Mouse (Mus musculus) myocyte (in vitro differentiated cells): ENCODE results near the gene Efcab9. TPM values are rescaled to one million over a fixed set of nuclear protein-coding genes. Genes with fewer than 3 reads are reported as not detected.

Experiments
- H3K27me3 ChIP-seq: one replicate; pipeline ENCODE4 v1.6.1; 2011; ENCODE audit not compliant: control insufficient read depth, insufficient read depth, insufficient read length
- H3K36me3 ChIP-seq: one replicate; pipeline ENCODE4 v1.6.1; 2011; ENCODE audit not compliant: control insufficient read depth, insufficient read depth
- H3K4me2 ChIP-seq: one replicate; pipeline ENCODE4 v1.6.1; 2011; ENCODE audit warnings: low read depth, control low read depth
- H3K4me3 ChIP-seq: one replicate; pipeline ENCODE4 v1.5.1; 2011; ENCODE audit warnings: mild to moderate bottlenecking, control low read depth, moderate library complexity
- H3K79me2 ChIP-seq: one replicate; pipeline ENCODE4 v1.6.1; 2011; ENCODE audit not compliant: control insufficient read depth, insufficient read depth
- H3ac ChIP-seq: one replicate; pipeline ENCODE4 v1.6.1; 2011; ENCODE audit not compliant: control insufficient read depth, insufficient read length
- CEBPB ChIP-seq: IDR thresholded peaks from 2 replicates; pipeline ENCODE4 v1.6.1; 2011; ENCODE audit warnings: mild to moderate bottlenecking, moderate library complexity; ENCODE audit not compliant: poor library complexity, insufficient read depth, severe bottlenecking
- E2F4 ChIP-seq: IDR thresholded peaks from one replicate; pipeline ENCODE4 v1.6.1; 2011; ENCODE audit warnings: mild to moderate bottlenecking, control low read depth, moderate library complexity; ENCODE audit not compliant: insufficient read depth
- MAX ChIP-seq: IDR thresholded peaks from one replicate; pipeline ENCODE4 v1.6.1; 2011; ENCODE audit warnings: low read depth, mild to moderate bottlenecking, control low read depth
- MYOD1 ChIP-seq, 3 experiments: IDR thresholded peaks; one replicate each; pipeline ENCODE4 v1.6.1; 2011; ENCODE audit warnings: control low read depth in 2 of 3, low read depth in 2 of 3, mild to moderate bottlenecking in 2 of 3, moderate library complexity in 1 of 3; ENCODE audit not compliant: insufficient read length in 2 of 3, control insufficient read depth in 1 of 3
- MYOG ChIP-seq, 3 experiments: IDR thresholded peaks; one replicate each; pipeline ENCODE4 v1.6.1; 2011; ENCODE audit warnings: control low read depth in 2 of 3, low read depth in 2 of 3, mild to moderate bottlenecking in 2 of 3; ENCODE audit not compliant: insufficient read length in 2 of 3, control insufficient read depth in 1 of 3, insufficient read depth in 1 of 3
- POLR2A ChIP-seq: IDR thresholded peaks from one replicate; pipeline ENCODE4 v1.6.1; 2011; ENCODE audit warnings: low read depth, mild to moderate bottlenecking, control low read depth, moderate library complexity; ENCODE audit not compliant: insufficient read length
- POLR2AphosphoS2 ChIP-seq: IDR thresholded peaks from one replicate; pipeline ENCODE4 v1.6.1; 2011; ENCODE audit warnings: low read depth, control low read depth; ENCODE audit not compliant: insufficient read length
- REST ChIP-seq: IDR thresholded peaks from one replicate; pipeline ENCODE4 v1.6.1; 2011; ENCODE audit warnings: mild to moderate bottlenecking, control low read depth, moderate library complexity; ENCODE audit not compliant: insufficient read depth, insufficient read length
- SRF ChIP-seq: IDR thresholded peaks from one replicate; pipeline ENCODE4 v1.6.1; 2011; ENCODE audit warnings: low read depth; ENCODE audit not compliant: control insufficient read depth, insufficient read length
- TCF12 ChIP-seq: IDR thresholded peaks from one replicate; pipeline ENCODE4 v1.6.1; 2011; ENCODE audit warnings: mild to moderate bottlenecking, control low read depth; ENCODE audit not compliant: poor library complexity, insufficient read depth, severe bottlenecking
- TCF3 ChIP-seq: IDR thresholded peaks from one replicate; pipeline ENCODE4 v1.6.1; 2011; ENCODE audit warnings: low read depth, control low read depth; ENCODE audit not compliant: insufficient read length
- USF1 ChIP-seq: IDR thresholded peaks from one replicate; pipeline ENCODE4 v1.6.1; 2011; ENCODE audit warnings: low read depth, mild to moderate bottlenecking, control low read depth, moderate library complexity
- polyA plus RNA-seq: library from polyadenylated mRNA; unstranded; fragments of >200 nt; fragmentation: generic; extraction: Trizol; gene quantifications from one replicate; pipeline ENCODE4 v1.2.1, GENCODE M21; 2012; ENCODE audit warnings: missing spikeins

The Efcab9 gene
- polyA plus RNA-seq, 1 experiment = 0.08 TPM

DNA sequence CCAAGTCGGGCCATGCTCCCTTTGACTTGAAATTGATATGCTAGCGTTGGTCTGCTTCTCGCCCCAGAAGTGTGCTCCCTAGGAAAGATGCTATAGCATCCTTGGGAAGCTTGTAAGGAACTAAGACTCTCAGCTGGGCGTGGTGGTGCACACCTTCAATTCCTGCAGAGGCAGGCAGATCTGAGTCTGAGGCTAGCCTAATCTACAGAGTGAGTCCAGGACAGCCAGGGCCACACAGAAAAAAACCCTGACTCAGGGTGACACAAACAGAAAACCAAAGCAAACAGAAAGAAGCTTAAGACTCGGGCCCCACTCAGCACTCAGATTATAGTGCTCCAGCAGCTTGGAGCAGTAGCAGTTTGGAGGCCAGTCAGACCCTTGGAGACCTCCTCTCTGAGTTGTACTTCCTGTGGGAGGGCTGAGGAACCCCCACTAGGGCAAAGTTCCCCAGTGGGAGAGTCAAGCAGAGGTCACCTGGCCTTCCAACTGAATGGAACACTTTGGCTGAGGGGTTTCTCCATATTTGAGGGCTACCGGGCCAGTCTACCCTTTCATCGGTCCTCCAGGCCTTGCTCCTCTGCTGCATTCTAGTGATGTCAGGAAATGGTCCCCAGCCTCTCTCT is 2.7 kb upstream of the Efcab9 start:
- Histone ChIP-seq H3K4me2 (peak overlapping the region; percentile 91), H3K27me3 (no peaks in the 10 kb centered on the region), H3K36me3 (no peaks in the 10 kb centered on the region), H3K4me3 (peak overlapping the region; percentile 90), H3ac (peak overlapping the region; percentile 49), H3K79me2 (peaks cover 48% of the 10 kb centered on the region)
- TF ChIP-seq MAX = no peak
- no peak for TF ChIP-seq E2F4
- no peak for TF ChIP-seq CEBPB
- no peak for TF ChIP-seq MYOG (IDR thresholded peaks at IDR 0.05; ENCODE audit: control insufficient read depth in 1 of 3, insufficient read depth in 1 of 3, insufficient read length in 2 of 3, low read depth in 2 of 3)
- no peak for TF ChIP-seq POLR2A
- no peak for TF ChIP-seq MYOD1 (IDR thresholded peaks at IDR 0.05; ENCODE audit: control insufficient read depth in 1 of 3, insufficient read length in 2 of 3, low read depth in 2 of 3)
- no peak for TF ChIP-seq POLR2AphosphoS2
- TF ChIP-seq TCF3 = no peak
- no peak for TF ChIP-seq TCF12

DNA sequence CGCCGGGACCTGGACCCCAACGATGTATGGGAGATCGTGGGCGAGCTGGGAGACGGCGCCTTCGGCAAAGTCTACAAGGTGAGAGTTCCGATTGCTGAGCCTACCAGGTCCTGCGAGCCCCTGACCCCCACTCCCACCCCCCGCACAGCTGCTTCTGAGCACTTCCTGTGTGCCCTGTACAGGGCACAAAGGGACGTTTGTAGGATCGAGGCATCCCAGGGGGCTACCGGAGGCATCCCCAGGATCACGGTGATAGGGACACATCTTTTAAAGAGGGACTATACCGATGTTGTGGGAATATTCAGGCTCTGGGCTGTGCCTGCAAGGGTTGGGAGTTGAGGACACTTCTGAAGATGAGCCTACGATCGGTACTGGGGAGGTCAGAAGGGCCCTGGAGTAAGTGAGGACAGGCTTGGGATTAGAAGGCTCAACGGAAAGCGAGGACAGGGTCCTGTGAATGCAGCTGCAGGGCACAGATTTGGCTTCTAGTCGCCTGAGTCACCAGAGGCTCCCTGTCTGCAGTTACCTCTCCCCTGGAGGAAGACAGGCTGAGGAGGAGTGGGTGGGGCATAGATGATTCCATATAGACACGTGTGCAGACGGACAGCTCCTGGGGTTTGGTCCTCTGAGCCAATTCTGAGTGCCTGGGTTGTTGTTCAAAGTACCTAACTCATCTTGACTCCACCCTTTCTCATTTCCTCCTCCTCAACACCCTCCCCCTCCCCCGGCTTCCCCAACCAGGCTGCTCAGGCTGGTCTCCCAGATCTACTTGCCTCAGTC is 1.8 kb upstream of the Efcab9 start:
- peaks cover 46% of the 10 kb centered on the region for H3K79me2 ChIP-seq
- H3K27me3 ChIP-seq = no peaks in the 10 kb centered on the region
- H3K36me3 ChIP-seq = no peaks in the 10 kb centered on the region
- peak overlapping the region; percentile 49 for H3ac ChIP-seq
- no peak for TF ChIP-seq TCF12
- peak in 1 of 3 experiments; percentile 11 for TF ChIP-seq MYOG (IDR thresholded peaks at IDR 0.05; ENCODE audit: control insufficient read depth in 1 of 3, insufficient read depth in 1 of 3, insufficient read length in 2 of 3, low read depth in 2 of 3)
- TF ChIP-seq TCF3 = no peak
- peak; percentile 66 for TF ChIP-seq USF1
- no peak for TF ChIP-seq MYOD1 (IDR thresholded peaks at IDR 0.05; ENCODE audit: control insufficient read depth in 1 of 3, insufficient read length in 2 of 3, low read depth in 2 of 3)
- peak; percentile 39 for TF ChIP-seq POLR2A
- peak; percentile 40 for TF ChIP-seq POLR2AphosphoS2
- TF ChIP-seq REST = no peak
- TF ChIP-seq E2F4 = no peak
- peak overlapping the region; percentile 91 for H3K4me2 ChIP-seq
- H3K4me3 ChIP-seq = peak overlapping the region; percentile 90

DNA sequence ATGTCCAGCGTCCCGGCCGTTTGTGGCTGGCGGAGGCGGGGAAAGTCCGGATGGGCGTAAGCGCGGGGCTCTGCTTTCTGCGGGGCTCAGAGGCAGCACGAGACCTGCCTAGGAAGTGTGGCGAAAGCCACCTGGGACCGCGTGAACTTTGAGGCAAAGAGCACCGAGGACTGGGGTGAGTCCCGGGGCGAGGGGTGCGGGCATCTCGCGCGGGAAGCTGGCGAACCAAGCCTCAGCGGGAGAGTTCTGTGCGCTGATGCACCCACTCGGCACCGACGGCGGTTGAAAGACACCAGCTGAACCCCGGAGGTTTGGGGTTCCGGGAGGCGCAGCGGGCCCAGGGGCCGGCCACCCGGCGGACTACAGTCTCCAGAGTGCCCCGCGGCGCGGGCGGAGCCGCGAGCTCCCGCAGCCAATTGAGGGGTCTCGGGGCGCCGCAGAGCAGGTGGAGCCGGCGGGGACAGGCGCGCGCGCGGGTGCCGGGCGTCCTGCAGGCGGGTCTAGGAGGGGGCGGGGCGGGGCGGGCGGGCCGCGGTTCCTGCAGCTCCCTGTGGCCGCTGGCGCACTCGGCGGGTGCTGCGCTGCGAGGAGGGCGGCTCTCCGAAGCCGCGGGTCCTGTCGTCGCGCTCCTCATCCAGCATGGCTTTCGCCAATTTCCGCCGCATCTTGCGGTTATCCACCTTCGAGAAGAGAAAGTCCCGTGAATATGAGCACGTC is 1.0 kb upstream of the Efcab9 start, which contains the start of gene Stk10:
TSS of gene Stk10 (plus strand) at position 541 of the 717 bp plus-strand sequence.
- peak within 1 kb of the TSS; percentile 91 for H3K4me2 ChIP-seq
- no peaks in the 10 kb centered on the region for H3K36me3 ChIP-seq
- no peak for TF ChIP-seq TCF3
- peak; percentile 87 for TF ChIP-seq POLR2A
- peak in 1 of 3 experiments; percentile 38 for TF ChIP-seq MYOD1 (IDR thresholded peaks at IDR 0.05; ENCODE audit: control insufficient read depth in 1 of 3, insufficient read length in 2 of 3, low read depth in 2 of 3)
- no peak for TF ChIP-seq CEBPB
- no peak for TF ChIP-seq SRF
- no peak for TF ChIP-seq REST
- peak in 1 of 3 experiments; percentile 68 for TF ChIP-seq MYOG (IDR thresholded peaks at IDR 0.05; ENCODE audit: control insufficient read depth in 1 of 3, insufficient read depth in 1 of 3, insufficient read length in 2 of 3, low read depth in 2 of 3)
- no peak for TF ChIP-seq TCF12
- peak; percentile 93 for TF ChIP-seq POLR2AphosphoS2
- no peak for TF ChIP-seq USF1
- TF ChIP-seq MAX = no peak
- H3K79me2 ChIP-seq = peaks cover 39% of the 10 kb centered on the region
- peak within 1 kb of the TSS; percentile 90 for H3K4me3 ChIP-seq
- H3K27me3 ChIP-seq = no peaks in the 10 kb centered on the region
- peak within 1 kb of the TSS; percentile 49 for H3ac ChIP-seq

DNA sequence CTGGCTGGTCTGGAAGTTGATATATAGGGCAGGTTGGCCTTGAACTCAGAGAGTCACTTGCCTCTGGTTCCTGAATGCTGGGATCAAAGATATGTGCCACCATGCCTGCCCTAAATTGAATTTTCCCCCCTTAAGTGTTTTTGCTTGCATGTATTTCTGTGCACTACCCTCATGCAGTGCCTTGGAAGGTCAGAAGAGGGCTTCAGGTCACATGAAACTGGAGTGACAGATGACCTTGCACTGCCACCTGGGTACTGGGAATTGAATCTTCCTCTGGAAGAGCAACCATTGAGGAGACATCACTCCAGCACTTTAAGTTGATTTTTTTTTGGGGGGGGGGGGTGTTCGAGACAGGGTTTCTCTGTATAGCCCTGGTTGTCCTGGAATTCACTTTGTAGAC is 1.7 kb downstream of the Efcab9 start:
- Histone ChIP-seq H3ac (no peak overlapping the region), H3K79me2 (peaks cover 12% of the 10 kb centered on the region), H3K4me2 (no peak overlapping the region), H3K4me3 (no peak overlapping the region), H3K27me3 (no peaks in the 10 kb centered on the region), H3K36me3 (no peaks in the 10 kb centered on the region)
- TF ChIP-seq REST = no peak
- TF ChIP-seq E2F4 = no peak
- TF ChIP-seq MYOD1 (IDR thresholded peaks at IDR 0.05; ENCODE audit: control insufficient read depth in 1 of 3, insufficient read length in 2 of 3, low read depth in 2 of 3) = no peak
